Mouse (Mus musculus) midbrain, embryonic 16.5 days (tissue): ENCODE measurements around the gene V1ra8. TPM values are rescaled to one million over a fixed set of nuclear protein-coding genes. Genes with fewer than 3 reads are reported as not detected.

Experiments used
- polyA plus RNA-seq: library from polyadenylated mRNA; unstranded; fragments of >200 nt; fragmentation: Nextera tagmentation; extraction: Ambion mirVana; gene quantifications from 2 replicates; pipeline ENCODE4 v1.2.1, GENCODE M21; 2015

The V1ra8 gene
- polyA plus RNA-seq, 1 experiment from 2014 or later, result not detected

Other genes starting within 250 kb of the V1ra8 start
- gene Vmn1r46, start 233.5 kb upstream of the V1ra8 start, polyA plus RNA-seq, result not detected in 2 replicates
- gene Vmn1r47, start 186.6 kb upstream of the V1ra8 start, polyA plus RNA-seq, result not detected in 2 replicates
- not detected in 2 replicates for gene Vmn1r48, start 166.0 kb upstream of the V1ra8 start, polyA plus RNA-seq
- gene Vmn1r49, start 124.3 kb upstream of the V1ra8 start, polyA plus RNA-seq, result not detected in 2 replicates
- gene Vmn1r50, start 101.4 kb upstream of the V1ra8 start, polyA plus RNA-seq, result not detected in 2 replicates
- 0.05 TPM in 1 of 2 replicates, not detected in the other for gene Vmn1r51, start 80.2 kb upstream of the V1ra8 start, polyA plus RNA-seq
- gene Vmn1r52, start 28.0 kb upstream of the V1ra8 start, polyA plus RNA-seq, result not detected in 2 replicates
- gene Vmn1r53, start 21.6 kb downstream of the V1ra8 start, polyA plus RNA-seq, result not detected in 2 replicates
- not detected in 2 replicates for gene Vmn1r54, start 43.5 kb downstream of the V1ra8 start, polyA plus RNA-seq
- gene BC048671, start 98.4 kb downstream of the V1ra8 start, polyA plus RNA-seq, result not detected in 2 replicates
- 0.11 TPM in 1 of 2 replicates, not detected in the other for gene Chst13, start 122.4 kb downstream of the V1ra8 start, polyA plus RNA-seq
- not detected in 2 replicates for gene Uroc1, start 130.5 kb downstream of the V1ra8 start, polyA plus RNA-seq
- 8.8 and 9.2 TPM in 2 replicates for gene Zxdc, start 166.7 kb downstream of the V1ra8 start, polyA plus RNA-seq
- gene Cfap100, start 226.0 kb downstream of the V1ra8 start, polyA plus RNA-seq, result 8.4 TPM in 2 replicates